Mouse (Mus musculus) embryonic fibroblast, embryonic 13.5 days (primary cell): Measurements from ENCODE around the gene Adgrf3.

ENCODE experiments used
- CTCF ChIP-seq: IDR thresholded peaks from 2 replicates; pipeline ENCODE4 v1.5.1; 2011; ENCODE audit warnings: mild to moderate bottlenecking, control low read depth, low read length, moderate library complexity, borderline replicate concordance; ENCODE audit not compliant: insufficient read depth
- POLR2A ChIP-seq: IDR thresholded peaks from 2 replicates; pipeline ENCODE4 v1.6.1; 2011; ENCODE audit warnings: low read depth, mild to moderate bottlenecking, control low read depth, low read length, moderate library complexity

GRCm38 (mm10) chr5:30198257-30198656 lies 7.3 kb downstream of the Adgrf3 start:
- no peak for TF ChIP-seq CTCF
- no peak for TF ChIP-seq POLR2A
